Mouse (Mus musculus) stomach, embryonic 14.5 days (tissue): ENCODE measurements at regions not wholly inside any gene's neighbourhood (a gene's known extent, or its start where the extent isn't known, plus 50 kb on each side); places are given as distances from the start of the nearest gene placed in this dataset.

ENCODE experiments used
- ATAC-seq: fragments of 200-750 bp; cut with Nextera tagmentation; 2 replicates; pipeline ENCODE4 v1.8.0; 2017; ENCODE audit warnings: low read depth, moderate TSS enrichment; ENCODE audit not compliant: insufficient number of reproducible peaks, insufficient read depth, low FRiP score
- H3K27ac ChIP-seq: fragments of 300-500 bp; sonication (generic); 2 replicates; pipeline ENCODE4 v1.5.1; 2014; ENCODE audit warnings: mild to moderate bottlenecking, low read length, moderate library complexity, mixed read lengths
- H3K27me3 ChIP-seq: fragments of 300-500 bp; sonication (generic); 2 replicates; pipeline ENCODE4 v1.6.1; 2014; ENCODE audit warnings: low read length, control low read depth, mixed read lengths; ENCODE audit not compliant: control insufficient read depth, insufficient read depth
- H3K36me3 ChIP-seq: fragments of 300-500 bp; sonication (generic); 2 replicates; pipeline ENCODE4 v1.6.1; 2014; ENCODE audit warnings: mild to moderate bottlenecking, control low read depth, low read length, moderate library complexity, mixed read lengths; ENCODE audit not compliant: control insufficient read depth, insufficient read depth
- H3K4me1 ChIP-seq: fragments of 300-500 bp; sonication (generic); 2 replicates; pipeline ENCODE4 v1.6.1; 2014; ENCODE audit warnings: low read length, control low read depth, mixed read lengths; ENCODE audit not compliant: control insufficient read depth, insufficient read depth
- H3K4me2 ChIP-seq: fragments of 300-500 bp; sonication (generic); replicated peaks from 2 replicates; pipeline ENCODE4 v1.6.1; 2014; ENCODE audit warnings: low read depth, low read length, control low read depth
- H3K4me3 ChIP-seq: fragments of 300-500 bp; sonication (generic); 2 replicates; pipeline ENCODE4 v1.5.1; 2014; ENCODE audit warnings: low read depth, low read length, control low read depth
- H3K9ac ChIP-seq: fragments of 300-500 bp; sonication (generic); replicated peaks from 2 replicates; pipeline ENCODE4 v1.6.1; 2014; ENCODE audit warnings: low read depth, mild to moderate bottlenecking, control low read depth, low read length, moderate library complexity, mixed read lengths
- H3K9me3 ChIP-seq: fragments of 300-500 bp; sonication (generic); 2 replicates; pipeline ENCODE4 v1.6.1; 2016; ENCODE audit warnings: low read depth, low read length, control low read depth; ENCODE audit not compliant: control insufficient read depth
- WGBS: fragments of 180-500 bp; shearing (Covaris S2); extraction: QIAGEN DNeasy Blood & Tissue Kit; methylation state at CpG from one replicate; pipeline ENCODE4 v1.1.7; 2014; 5-methylcytosine and 5-hydroxymethylcytosine counted together

GRCm38 (mm10) chr2:103186751-103187260 lies 113.3 kb downstream of the Apip start:
- no peak overlapping the region for H3K27ac ChIP-seq
- H3K9me3 ChIP-seq: no peaks in the 10 kb centered on the region
- WGBS: 60% methylated on average over 4 of the region's 4 CpGs
- no peak overlapping the region for H3K9ac ChIP-seq
- no peaks in the 10 kb centered on the region for H3K4me1 ChIP-seq
- H3K4me2 ChIP-seq: no peak overlapping the region
- no peak overlapping the region for H3K4me3 ChIP-seq
- H3K27me3 ChIP-seq: no peaks in the 10 kb centered on the region
- ATAC-seq: no peak
- no peaks in the 10 kb centered on the region for H3K36me3 ChIP-seq

GRCm38 (mm10) chr2:103192591-103192990 lies 110.5 kb downstream of the Ehf start:
- 83% methylated on average over 4 of the region's 4 CpGs for WGBS
- H3K36me3 ChIP-seq: no peaks in the 10 kb centered on the region

DNA sequence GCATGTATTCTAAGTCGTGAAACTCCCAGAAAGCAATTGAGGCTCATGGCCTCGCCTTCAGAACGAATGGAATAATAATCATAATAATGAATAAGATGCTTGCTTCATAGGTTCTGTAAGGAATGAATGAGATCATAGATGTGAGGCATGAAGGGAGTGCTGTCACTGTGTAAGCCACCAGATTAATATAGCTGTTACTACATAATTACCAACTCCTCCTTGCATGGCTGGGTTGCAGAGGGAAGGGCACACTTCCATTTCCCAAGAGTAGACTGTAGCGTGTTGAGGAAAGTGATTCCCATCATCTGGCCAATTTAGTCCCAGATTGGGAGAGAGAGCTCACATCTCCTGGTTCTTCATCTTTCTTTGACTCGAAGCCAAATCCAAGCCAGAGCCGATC lies 102.8 kb downstream of the Ehf start:
- Histone ChIP-seq H3K4me3 (no peak overlapping the region), H3K4me1 (no peaks in the 10 kb centered on the region), H3K9me3 (no peaks in the 10 kb centered on the region), H3K36me3 (no peaks in the 10 kb centered on the region), H3K27ac (no peak overlapping the region), H3K4me2 (no peak overlapping the region), H3K9ac (no peak overlapping the region), H3K27me3 (no peaks in the 10 kb centered on the region)
- WGBS: 83% methylated on average over 6 of the region's 6 CpGs
- ATAC-seq: no peak

More at GRCm38 (mm10) chr2:103192591-103192990, 110.5 kb downstream of the Ehf start:
- H3K27ac ChIP-seq: no peak overlapping the region
- no peaks in the 10 kb centered on the region for H3K4me1 ChIP-seq
- no peaks in the 10 kb centered on the region for H3K9me3 ChIP-seq
- H3K9ac ChIP-seq: no peak overlapping the region
- H3K27me3 ChIP-seq: no peaks in the 10 kb centered on the region
- no peak overlapping the region for H3K4me2 ChIP-seq
- no peak for ATAC-seq
- H3K4me3 ChIP-seq: no peak overlapping the region

- Histone ChIP-seq H3K27me3 (no peaks in the 10 kb centered on the region), H3K36me3 (no peaks in the 10 kb centered on the region), H3K9me3 (no peaks in the 10 kb centered on the region), H3K4me1 (0 out of 2 replicates have a peak, but pooled peaks cover 2% of the 10 kb centered on the region), H3K9ac (no peak overlapping the region), H3K4me2 (no peak overlapping the region), H3K27ac (no peak overlapping the region), H3K4me3 (no peak overlapping the region)
- no peak for ATAC-seq
- 73% methylated on average over 8 of the region's 8 CpGs for WGBS
These were observed 98.0 kb downstream of the Ehf start for GRCm38 (mm10) chr2:103205046-103205445.

DNA sequence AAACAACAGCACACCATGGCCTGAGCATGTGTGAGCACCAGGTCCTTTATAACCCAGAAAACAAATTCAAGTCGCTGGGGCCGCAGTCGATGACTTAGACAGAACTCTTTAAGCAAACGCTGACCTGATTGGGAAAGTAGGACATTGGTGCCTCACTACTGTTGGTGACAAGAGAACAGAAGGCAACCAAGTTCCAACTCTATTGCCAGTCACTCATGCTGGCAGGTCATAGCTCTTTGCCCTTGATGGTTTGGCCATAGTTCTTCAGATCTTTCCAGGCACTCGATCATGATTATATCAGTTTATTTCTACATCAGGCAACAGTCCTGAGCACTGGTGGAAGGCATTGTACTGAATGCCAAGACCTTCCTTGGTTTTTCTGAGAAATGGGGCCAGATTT lies 94.7 kb downstream of the Ehf start:
- Histone ChIP-seq H3K9ac (no peak overlapping the region), H3K4me3 (no peak overlapping the region), H3K27me3 (no peaks in the 10 kb centered on the region), H3K9me3 (no peaks in the 10 kb centered on the region), H3K4me1 (0 out of 2 replicates have a peak, but pooled peaks cover 2% of the 10 kb centered on the region), H3K27ac (no peak overlapping the region), H3K4me2 (no peak overlapping the region), H3K36me3 (no peaks in the 10 kb centered on the region)
- 93% methylated on average over 5 of the region's 5 CpGs for WGBS
- no peak for ATAC-seq

GRCm38 (mm10) chr2:103209056-103209455 lies 94.0 kb downstream of the Ehf start:
- Histone ChIP-seq H3K4me2 (no peak overlapping the region), H3K9me3 (no peaks in the 10 kb centered on the region), H3K36me3 (no peaks in the 10 kb centered on the region), H3K27ac (no peak overlapping the region), H3K4me3 (no peak overlapping the region), H3K27me3 (no peaks in the 10 kb centered on the region), H3K9ac (no peak overlapping the region), H3K4me1 (0 out of 2 replicates have a peak, but pooled peaks cover 2% of the 10 kb centered on the region)
- 76% methylated on average over 2 of the region's 2 CpGs for WGBS
- no peak for ATAC-seq

- no peak overlapping the region for H3K4me2 ChIP-seq
- no peak for ATAC-seq
- no peak overlapping the region for H3K27ac ChIP-seq
- no peaks in the 10 kb centered on the region for H3K27me3 ChIP-seq
- no peak overlapping the region for H3K9ac ChIP-seq
- H3K4me3 ChIP-seq: no peak overlapping the region
- 70% methylated on average over 6 of the region's 6 CpGs for WGBS
- 0 out of 2 replicates have a peak, but pooled peaks cover 2% of the 10 kb centered on the region for H3K4me1 ChIP-seq
- no peaks in the 10 kb centered on the region for H3K36me3 ChIP-seq
- no peaks in the 10 kb centered on the region for H3K9me3 ChIP-seq
These were observed 93.5 kb downstream of the Ehf start for GRCm38 (mm10) chr2:103209512-103209981.

GRCm38 (mm10) chr2:103211179-103211578 lies 91.9 kb downstream of the Ehf start:
- Histone ChIP-seq H3K4me2 (no peak overlapping the region), H3K4me3 (no peak overlapping the region), H3K27me3 (no peaks in the 10 kb centered on the region), H3K27ac (no peak overlapping the region), H3K4me1 (0 out of 2 replicates have a peak, but pooled peaks cover 2% of the 10 kb centered on the region), H3K9me3 (no peaks in the 10 kb centered on the region), H3K36me3 (no peaks in the 10 kb centered on the region), H3K9ac (no peak overlapping the region)
- no peak for ATAC-seq
- WGBS: 50% methylated on average over 3 of the region's 3 CpGs
